Mouse (Mus musculus): ENCODE results near the gene Dhodh. TPM values are rescaled to one million over a fixed set of nuclear protein-coding genes. Genes with fewer than 3 reads are reported as not detected.

Gene Dhodh
- total and polyA plus RNA-seq, 2 experiments: 7.5 to 14.0 TPM

DNA sequence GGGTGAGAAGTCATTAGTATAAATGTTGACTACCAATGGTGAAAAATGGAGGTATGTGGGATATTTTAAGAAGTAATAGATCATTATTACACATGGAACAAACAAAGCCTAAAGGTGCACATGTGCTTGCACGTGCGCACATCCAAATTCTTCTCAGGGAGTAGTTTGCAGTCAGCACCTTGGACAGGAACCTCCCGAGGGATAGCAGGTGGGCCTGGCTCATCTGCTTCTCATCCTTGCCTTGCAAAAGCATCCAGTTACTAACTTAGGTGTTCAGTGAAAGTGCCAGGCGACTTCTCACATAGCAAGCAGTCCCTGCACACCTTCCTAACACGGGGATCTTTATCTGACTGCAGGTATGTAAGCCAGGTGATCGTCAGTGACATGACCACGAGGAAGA, 31.9 kb upstream of the Dhodh start:
- 51% methylated on average over 7 of the region's 7 CpGs for WGBS
- Histone ChIP-seq H3K4me3 (ENCODE audit: insufficient read depth, low read depth, low read length) (no peak overlapping the region), H3K79me2 (ENCODE audit: control insufficient read depth, insufficient read depth, low read length) (no peaks in the 10 kb centered on the region), H3K27ac (replicated peaks; ENCODE audit: insufficient read depth, low read depth, low read length) (no peak overlapping the region), H3K9ac (ENCODE audit: low read depth, low read length) (no peak overlapping the region), H3K4me1 (ENCODE audit: control insufficient read depth, insufficient read depth, low read length) (no peaks in the 10 kb centered on the region), H3K36me3 (ENCODE audit: control insufficient read depth, insufficient read depth, low read length) (no peaks in the 10 kb centered on the region), H3K27me3 (ENCODE audit: control insufficient read depth, insufficient read depth, low read length) (no peaks in the 10 kb centered on the region)
- TF ChIP-seq CTCF (IDR thresholded peaks at IDR 0.05; ENCODE audit: low read depth, low read length) (no peak), POLR2A (IDR thresholded peaks at IDR 0.05; ENCODE audit: extremely low read depth, insufficient read depth, low read length) (no peak)
- DNase-seq (ENCODE audit: extremely low read depth, low read depth, low spot score): no peak

DNA sequence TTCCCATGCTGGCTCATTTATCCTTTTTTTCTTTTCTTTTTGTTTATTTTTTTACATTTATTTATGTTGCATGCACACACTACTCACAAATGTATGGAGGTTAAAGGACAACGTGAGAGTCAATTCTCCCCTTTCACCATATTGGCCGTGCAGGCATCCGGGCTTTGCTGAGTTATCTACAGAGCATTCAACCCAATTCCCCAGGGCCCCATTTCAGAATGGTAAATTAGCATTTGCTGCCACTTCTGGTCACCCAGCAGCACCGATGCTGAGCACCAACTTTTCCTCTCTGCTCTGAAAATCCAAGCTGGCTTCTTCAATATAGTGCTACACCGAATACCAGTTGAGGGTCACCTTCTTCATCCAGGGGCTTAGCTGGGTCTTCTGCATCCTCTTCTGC, 30.4 kb upstream of the Dhodh start:
- Histone ChIP-seq H3K36me3 (ENCODE audit: control insufficient read depth, insufficient read depth, low read length) (no peaks in the 10 kb centered on the region), H3K27me3 (ENCODE audit: control insufficient read depth, insufficient read depth, low read length) (no peaks in the 10 kb centered on the region), H3K9ac (ENCODE audit: low read depth, low read length) (no peak overlapping the region), H3K4me1 (ENCODE audit: control insufficient read depth, insufficient read depth, low read length) (no peaks in the 10 kb centered on the region), H3K4me3 (ENCODE audit: insufficient read depth, low read depth, low read length) (no peak overlapping the region), H3K27ac (replicated peaks; ENCODE audit: insufficient read depth, low read depth, low read length) (no peak overlapping the region), H3K79me2 (ENCODE audit: control insufficient read depth, insufficient read depth, low read length) (no peaks in the 10 kb centered on the region)
- no peak for TF ChIP-seq POLR2A (IDR thresholded peaks at IDR 0.05; ENCODE audit: extremely low read depth, insufficient read depth, low read length)
- TF ChIP-seq CTCF (IDR thresholded peaks at IDR 0.05; ENCODE audit: low read depth, low read length): no peak
- DNase-seq (ENCODE audit: extremely low read depth, low read depth, low spot score): no peak
- 79% methylated on average over 5 of the region's 5 CpGs for WGBS

DNA sequence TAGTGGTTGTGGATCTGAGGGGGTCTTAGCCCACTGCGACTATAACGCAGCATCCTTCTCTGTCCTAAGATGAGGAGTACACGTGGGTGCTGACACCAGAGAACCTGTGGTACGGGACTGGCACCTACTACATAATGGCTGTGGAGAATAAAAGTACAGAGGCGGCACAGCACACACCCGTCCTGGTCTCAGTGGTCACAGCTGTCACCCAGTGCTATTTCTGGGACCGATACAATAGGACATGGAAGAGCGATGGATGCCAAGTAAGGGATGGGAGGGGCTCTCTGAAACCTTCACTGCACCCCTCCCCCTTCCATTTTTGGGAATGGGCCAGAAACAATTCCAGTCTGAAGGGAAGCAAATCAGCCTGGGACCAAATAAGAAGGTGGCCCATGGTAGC, 26.7 kb upstream of the Dhodh start:
- H3K4me1 ChIP-seq (ENCODE audit: control insufficient read depth, insufficient read depth, low read length): no peaks in the 10 kb centered on the region
- 91% methylated on average over 8 of the region's 8 CpGs for WGBS
- H3K79me2 ChIP-seq (ENCODE audit: control insufficient read depth, insufficient read depth, low read length): no peaks in the 10 kb centered on the region
- no peaks in the 10 kb centered on the region for H3K27me3 ChIP-seq (ENCODE audit: control insufficient read depth, insufficient read depth, low read length)
- H3K4me3 ChIP-seq (ENCODE audit: insufficient read depth, low read depth, low read length): no peak overlapping the region
- DNase-seq (ENCODE audit: extremely low read depth, low read depth, low spot score): no peak
- H3K36me3 ChIP-seq (ENCODE audit: control insufficient read depth, insufficient read depth, low read length): no peaks in the 10 kb centered on the region
- no peak for TF ChIP-seq POLR2A (IDR thresholded peaks at IDR 0.05; ENCODE audit: extremely low read depth, insufficient read depth, low read length)
- no peak for TF ChIP-seq CTCF (IDR thresholded peaks at IDR 0.05; ENCODE audit: low read depth, low read length)
- H3K9ac ChIP-seq (ENCODE audit: low read depth, low read length): no peak overlapping the region
- H3K27ac ChIP-seq (replicated peaks; ENCODE audit: insufficient read depth, low read depth, low read length): no peak overlapping the region

DNA sequence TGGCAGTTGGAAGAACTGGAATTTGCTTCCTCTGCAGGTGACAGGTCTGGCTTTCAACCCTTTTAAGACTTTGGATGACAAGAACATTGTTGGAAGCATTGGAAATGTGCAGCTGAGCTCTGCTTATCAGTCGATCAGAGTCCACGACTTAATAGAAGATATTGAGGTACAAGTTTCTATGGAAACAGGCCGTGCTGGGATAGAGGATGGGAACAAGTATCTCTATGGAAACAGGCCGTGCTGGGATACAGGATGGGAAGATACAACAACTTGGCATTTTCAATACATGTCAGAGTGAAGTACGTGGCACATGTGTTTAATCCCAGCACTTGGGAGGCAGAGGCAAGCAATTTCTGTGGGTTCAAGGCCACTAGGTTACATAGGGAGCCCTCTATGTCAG, 24.0 kb upstream of the Dhodh start:
- no peak for TF ChIP-seq CTCF (IDR thresholded peaks at IDR 0.05; ENCODE audit: low read depth, low read length)
- TF ChIP-seq POLR2A (IDR thresholded peaks at IDR 0.05; ENCODE audit: extremely low read depth, insufficient read depth, low read length): no peak
- no peaks in the 10 kb centered on the region for H3K79me2 ChIP-seq (ENCODE audit: control insufficient read depth, insufficient read depth, low read length)
- no peak overlapping the region for H3K4me3 ChIP-seq (ENCODE audit: insufficient read depth, low read depth, low read length)
- H3K27ac ChIP-seq (replicated peaks; ENCODE audit: insufficient read depth, low read depth, low read length): no peak overlapping the region
- no peaks in the 10 kb centered on the region for H3K4me1 ChIP-seq (ENCODE audit: control insufficient read depth, insufficient read depth, low read length)
- no peaks in the 10 kb centered on the region for H3K27me3 ChIP-seq (ENCODE audit: control insufficient read depth, insufficient read depth, low read length)
- no peak overlapping the region for H3K9ac ChIP-seq (ENCODE audit: low read depth, low read length)
- 84% methylated on average over 5 of the region's 5 CpGs for WGBS
- DNase-seq (ENCODE audit: extremely low read depth, low read depth, low spot score): no peak
- no peaks in the 10 kb centered on the region for H3K36me3 ChIP-seq (ENCODE audit: control insufficient read depth, insufficient read depth, low read length)

DNA sequence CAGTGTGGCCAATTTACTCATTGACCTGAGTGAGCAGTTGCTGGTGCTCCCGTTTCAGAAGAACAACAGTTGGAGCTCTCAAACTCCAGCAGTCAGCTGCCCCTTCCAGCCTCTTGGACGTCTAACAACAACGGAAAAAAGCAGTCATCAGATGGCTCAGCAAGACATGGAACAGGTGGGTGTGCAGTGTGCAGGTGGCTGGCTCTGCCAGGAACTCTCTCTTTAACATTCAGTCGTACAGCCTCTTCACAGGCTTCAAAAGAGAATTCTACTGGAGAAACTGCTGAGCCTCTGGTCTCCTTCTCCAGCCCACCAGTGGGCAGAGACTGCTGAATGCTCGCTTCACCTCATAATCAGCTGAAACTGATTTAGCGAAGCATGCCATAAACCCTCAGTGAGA, 20.2 kb upstream of the Dhodh start:
- Histone ChIP-seq H3K27ac (replicated peaks; ENCODE audit: insufficient read depth, low read depth, low read length) (no peak overlapping the region), H3K4me1 (ENCODE audit: control insufficient read depth, insufficient read depth, low read length) (no peaks in the 10 kb centered on the region), H3K79me2 (ENCODE audit: control insufficient read depth, insufficient read depth, low read length) (no peaks in the 10 kb centered on the region), H3K27me3 (ENCODE audit: control insufficient read depth, insufficient read depth, low read length) (no peaks in the 10 kb centered on the region), H3K4me3 (ENCODE audit: insufficient read depth, low read depth, low read length) (no peak overlapping the region), H3K9ac (ENCODE audit: low read depth, low read length) (no peak overlapping the region), H3K36me3 (ENCODE audit: control insufficient read depth, insufficient read depth, low read length) (no peaks in the 10 kb centered on the region)
- WGBS: 57% methylated on average over 6 of the region's 6 CpGs
- DNase-seq (ENCODE audit: extremely low read depth, low read depth, low spot score): no peak
- TF ChIP-seq CTCF (IDR thresholded peaks at IDR 0.05; ENCODE audit: low read depth, low read length) (no peak), POLR2A (IDR thresholded peaks at IDR 0.05; ENCODE audit: extremely low read depth, insufficient read depth, low read length) (no peak)

DNA sequence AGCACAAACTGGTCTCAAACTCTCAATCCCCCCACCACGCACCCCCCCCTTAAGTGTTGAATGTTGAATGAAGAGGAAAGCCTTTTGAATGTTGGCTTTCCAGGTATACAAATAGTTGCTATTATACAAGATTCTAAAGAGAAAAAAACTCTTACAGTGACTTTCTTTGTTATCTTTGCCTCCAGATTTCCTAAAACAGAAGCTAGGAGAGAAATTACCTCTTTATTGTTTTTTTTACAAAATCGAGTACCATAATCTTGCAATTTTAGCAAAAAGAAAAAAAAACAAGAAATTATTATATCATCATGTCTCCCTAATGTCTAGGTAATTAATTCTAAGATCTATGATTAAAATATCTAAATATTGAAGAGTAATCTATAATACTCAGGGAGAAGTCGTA, 7.1 kb upstream of the Dhodh start:
- TF ChIP-seq CTCF (IDR thresholded peaks at IDR 0.05; ENCODE audit: low read depth, low read length): no peak
- no peak for TF ChIP-seq POLR2A (IDR thresholded peaks at IDR 0.05; ENCODE audit: extremely low read depth, insufficient read depth, low read length)
- Histone ChIP-seq H3K9ac (ENCODE audit: low read depth, low read length) (no peak overlapping the region), H3K27me3 (ENCODE audit: control insufficient read depth, insufficient read depth, low read length) (no peaks in the 10 kb centered on the region), H3K4me1 (ENCODE audit: control insufficient read depth, insufficient read depth, low read length) (peaks cover 2% of the 10 kb centered on the region; the same call in 1 of the 2 replicates), H3K4me3 (ENCODE audit: insufficient read depth, low read depth, low read length) (no peak overlapping the region), H3K27ac (replicated peaks; ENCODE audit: insufficient read depth, low read depth, low read length) (no peak overlapping the region), H3K79me2 (ENCODE audit: control insufficient read depth, insufficient read depth, low read length) (no peaks in the 10 kb centered on the region), H3K36me3 (ENCODE audit: control insufficient read depth, insufficient read depth, low read length) (no peaks in the 10 kb centered on the region)
- DNase-seq (ENCODE audit: extremely low read depth, low read depth, low spot score): no peak
- WGBS: 85% methylated on average over 3 of the region's 3 CpGs

All from liver, adult 2 months (tissue).